Mouse (Mus musculus): ENCODE measurements around the gene Tut1.
"Not testable (repeated sequence)": the region's sequence is repeated elsewhere in the genome, so short reads cannot be mapped to it uniquely, and the experiment has no call there.

Tut1 gene

DNA sequence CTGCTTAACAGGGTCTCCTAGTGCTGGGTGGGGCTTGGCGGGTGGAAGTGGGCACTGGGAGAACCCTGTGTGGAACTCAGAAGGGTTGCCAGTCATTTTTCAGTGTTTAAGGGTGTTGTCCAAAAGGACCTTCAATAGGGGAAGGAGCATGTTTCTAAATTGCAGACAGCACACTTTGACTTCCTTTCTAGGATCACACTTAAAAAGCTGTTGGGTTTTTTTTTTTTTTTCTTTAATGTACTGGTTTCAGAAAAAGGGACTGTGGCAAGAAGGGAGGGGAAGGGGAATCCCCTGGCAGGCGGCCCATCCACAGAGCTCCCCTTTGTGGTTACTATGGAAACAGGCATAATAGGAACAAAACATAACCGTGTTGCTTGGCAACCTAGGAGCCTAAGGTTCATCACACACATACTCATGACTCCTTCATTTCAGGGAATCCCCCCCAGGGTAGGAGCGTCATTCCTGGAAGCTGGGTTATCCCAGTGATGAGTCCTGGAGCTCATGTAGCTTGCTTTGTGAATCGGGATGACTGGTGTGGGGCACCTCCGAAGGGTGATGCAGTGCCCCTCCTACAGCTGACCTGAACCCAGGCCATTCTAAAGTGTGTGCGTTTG, 30.7 kb downstream of the Tut1 start:
- DNase-seq = peak; percentile 68 to 78

DNA sequence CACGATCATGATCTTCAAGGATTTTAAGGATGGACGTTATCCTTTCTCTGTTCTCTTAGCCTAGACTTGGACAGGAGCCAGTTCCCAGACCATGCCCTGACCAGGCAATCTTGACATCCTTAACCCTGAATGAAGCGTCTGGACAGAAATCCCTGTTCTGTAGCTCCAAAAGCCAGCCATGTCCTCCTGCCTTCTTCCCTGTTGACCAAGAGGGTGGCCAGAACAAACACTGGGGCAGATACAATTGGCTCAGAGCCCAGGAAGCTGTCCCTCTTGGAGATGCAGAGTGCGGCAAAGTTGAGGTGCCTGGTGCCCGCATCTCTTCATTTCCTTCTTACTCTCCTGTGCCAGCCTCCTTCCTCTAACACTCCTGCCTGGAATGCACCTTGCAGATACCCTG, 32.2 kb downstream of the Tut1 start:
- no peak for DNase-seq

GRCm38 (mm10) chr19:8987816-8988215, 34.2 kb downstream of the Tut1 start:
- DNase-seq = no peak

DNA sequence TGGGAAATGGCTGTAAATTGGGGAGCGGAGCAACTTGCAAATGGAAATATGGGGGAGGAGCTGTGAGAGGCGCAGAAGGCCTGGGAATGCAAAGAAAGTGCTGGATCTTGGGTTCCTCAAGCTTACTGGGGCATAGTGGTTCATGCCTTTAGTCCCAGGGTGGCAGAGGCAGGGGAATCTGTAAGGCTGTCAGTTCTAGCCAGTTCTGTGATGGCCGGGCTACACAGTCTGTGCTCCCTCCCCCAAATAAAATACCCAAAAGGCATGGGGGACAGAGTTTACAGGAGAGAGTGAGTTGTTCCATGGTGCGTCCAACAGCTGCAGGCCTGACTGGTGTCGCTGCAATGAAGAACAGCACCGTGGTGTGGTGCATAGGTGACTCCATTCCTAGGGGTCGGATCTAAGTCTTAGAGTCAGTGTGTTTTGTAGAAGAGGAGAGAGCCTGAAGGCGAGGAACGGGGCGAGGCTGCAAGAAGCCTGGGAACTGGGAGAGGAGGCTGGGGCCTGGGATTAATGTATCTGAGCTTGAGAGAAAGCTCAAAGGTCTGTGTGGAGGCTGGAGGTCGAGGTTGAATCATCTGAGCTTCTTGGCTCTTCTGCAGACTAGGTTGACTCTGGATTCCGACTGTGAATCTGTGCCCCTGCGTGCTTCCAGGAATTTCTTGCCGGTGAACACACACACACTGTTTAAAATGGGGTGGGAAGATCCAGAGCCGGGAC, 34.9 kb downstream of the Tut1 start:
- DNase-seq = peak in 1 of 2 experiments; percentile 56

DNA sequence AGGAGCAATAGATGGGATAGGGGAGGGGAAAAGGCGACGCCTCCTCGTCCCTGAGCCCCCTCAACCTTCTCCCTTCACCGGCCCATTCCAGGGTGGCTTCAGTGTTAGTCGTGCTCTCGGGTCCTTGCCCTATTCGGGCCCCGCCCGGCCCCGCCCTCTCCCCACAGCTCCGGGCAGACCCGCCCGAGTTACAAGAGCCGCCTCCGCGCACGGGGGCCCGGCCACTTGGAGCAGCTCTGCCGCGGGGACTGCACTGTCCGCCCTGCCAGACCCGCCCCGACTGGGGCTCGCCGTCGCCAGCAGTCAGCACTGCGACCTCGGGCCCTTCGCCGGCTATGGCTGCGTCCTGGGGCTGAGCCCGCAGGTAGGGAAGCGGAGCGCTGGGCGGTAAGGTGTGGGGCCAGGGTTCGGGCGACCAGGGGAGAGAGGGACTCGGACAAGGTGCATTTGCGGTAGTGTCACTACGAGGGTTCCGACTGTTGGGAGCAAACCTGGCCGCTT, 35.5 kb downstream of the Tut1 start, which contains the start of gene Ahnak:
Gene Ahnak, plus strand, starts transcription at position 219 of the 501 bp plus-strand sequence.
- peak; percentile 84 to 89 for DNase-seq

DNA sequence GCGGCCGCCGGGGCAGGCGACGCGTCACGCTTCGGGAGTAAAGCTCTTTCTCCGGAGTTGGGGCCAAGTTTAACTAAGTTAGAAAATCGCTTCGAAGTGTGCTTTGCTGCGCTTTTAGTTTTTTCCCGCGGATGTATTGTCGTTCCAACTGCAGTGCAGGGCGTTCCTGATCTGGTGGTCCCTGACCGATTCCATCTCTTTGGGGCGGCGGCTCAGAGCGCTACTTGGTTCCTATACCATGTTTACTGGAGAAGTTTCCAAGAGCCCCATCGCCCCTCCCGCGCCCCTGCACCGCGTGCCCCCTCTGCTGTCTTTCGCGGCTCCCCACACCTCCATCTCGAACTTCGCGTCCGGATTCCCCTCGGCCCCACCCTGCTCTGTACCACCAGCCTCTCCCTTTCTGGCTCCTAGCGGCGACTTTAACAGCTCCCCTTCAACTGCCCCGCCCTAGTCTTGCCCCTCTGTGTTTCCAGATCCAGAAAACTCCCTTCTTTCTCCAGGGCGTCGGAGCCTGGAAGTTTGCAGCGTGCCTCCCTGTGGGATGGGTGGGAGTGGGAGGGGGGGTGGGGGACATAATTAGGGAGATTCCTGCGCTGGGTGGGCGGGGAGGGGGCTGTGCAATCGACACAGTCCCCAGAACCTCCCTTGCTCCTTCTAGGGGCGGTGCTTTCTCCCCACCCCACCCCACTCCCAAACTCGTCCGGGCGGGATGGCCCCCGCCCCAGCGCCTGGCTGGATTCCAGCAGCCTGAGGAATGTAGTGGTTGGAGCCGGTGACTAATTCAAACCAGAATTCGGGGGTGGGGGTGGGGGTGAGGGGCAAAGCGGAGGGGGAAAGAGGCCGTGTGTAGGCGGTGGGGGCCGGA, 36.2 kb downstream of the Tut1 start:
- DNase-seq = peak; percentile 94 to 95

DNA sequence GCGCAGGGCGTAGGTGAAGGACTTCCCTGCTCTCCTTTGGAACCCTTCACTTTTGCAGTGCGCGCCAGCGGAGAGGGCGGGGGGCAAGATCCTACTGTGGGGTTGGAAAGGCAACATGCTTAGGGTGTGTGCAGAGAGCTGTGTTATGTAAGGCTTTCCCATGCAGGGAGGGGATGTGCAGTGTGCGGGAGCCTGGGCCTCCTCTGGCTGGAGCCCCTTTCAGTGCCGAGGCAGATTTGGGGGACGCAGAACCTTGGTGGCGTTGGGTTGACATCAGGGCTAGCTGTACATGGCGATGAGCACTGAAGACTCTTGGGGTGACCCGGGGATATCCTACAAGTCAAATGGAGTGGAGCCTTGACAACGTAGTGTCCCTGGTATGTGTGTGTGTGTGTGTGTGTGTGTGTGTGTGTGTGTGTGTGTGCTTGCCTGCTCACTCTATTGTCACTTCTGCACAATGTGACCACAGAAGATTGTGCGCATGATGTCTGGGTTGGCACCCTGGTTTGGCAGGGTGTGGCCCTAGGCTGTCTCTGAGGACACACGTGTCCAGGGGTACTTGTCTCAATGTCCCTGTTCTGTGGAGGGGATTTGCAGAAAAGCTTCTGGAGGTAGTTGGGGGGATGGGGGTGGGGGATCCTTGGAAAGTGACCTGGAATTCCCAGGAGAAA, 36.9 kb downstream of the Tut1 start:
- no peak for DNase-seq

DNA sequence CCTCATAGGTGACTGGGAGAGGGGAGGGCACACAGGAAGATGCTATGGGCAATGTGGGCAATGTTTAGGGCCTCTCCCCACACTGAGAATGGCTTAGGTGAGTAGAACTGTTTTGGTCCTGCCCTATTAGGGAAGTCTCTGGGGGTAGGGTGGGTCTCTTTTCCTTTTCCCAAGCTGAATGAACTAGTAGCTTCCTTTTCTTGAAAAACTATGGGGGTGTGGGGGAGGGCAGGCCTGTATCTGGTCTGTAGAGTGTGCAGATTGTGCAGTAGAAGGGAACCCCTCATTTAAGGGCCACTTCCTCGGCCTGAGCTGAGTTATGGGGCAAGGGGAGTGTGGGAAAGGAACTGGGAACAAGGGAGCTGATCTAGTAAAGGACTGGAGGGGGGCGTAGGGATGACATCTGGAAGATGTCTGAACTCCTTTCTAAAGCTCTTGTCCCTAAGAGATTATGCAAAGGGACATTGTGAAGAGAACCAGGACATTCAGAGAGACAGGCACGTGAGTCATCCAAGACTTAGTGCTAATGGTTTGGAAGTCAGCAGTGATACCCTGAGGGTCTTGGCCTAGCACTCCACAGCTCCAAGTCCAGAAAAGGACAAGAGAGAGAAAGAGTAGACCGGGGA, 37.7 kb downstream of the Tut1 start:
- peak in 1 of 2 experiments; percentile 20 for DNase-seq

DNA sequence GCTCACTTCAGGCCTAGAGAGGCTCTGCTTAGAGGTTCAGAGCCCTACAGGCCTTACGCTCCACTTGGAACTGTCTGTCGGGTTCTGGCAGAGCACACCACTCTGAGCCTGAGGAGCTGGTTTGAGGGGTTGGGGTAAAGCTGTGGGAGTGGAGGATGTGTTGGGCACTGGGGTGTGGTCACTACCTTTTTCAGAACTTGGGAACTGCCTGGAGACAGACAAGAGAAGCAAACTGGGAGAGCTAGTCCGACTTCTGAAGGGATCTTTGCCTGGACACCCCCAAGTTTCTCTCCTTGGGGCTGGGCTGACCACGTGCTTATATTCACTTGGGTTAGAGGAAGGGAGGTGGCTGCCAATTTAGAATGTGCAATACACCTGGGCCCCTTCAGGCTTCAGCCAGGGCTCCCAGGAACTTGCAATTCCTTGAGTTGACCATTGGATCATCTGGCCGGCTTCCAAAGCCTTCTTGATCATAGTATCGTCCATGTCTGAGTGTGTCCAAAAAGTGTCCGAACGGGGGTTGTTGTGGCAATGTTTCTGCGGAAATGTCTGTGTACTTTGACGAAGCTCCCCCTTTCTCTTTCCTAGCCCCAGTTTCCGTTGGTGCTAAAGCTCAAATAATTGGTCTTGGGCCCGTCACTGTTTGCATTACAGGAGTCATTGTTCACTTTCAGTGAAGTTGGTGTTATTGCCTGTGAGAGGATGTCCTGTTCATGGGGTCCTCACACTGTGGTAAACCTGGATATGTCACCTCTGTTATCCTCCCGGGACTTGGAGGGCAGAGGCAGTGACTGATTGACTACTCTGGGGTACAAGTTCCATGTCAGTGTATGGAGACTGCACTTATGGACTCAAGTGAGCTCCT, 38.5 kb downstream of the Tut1 start:
- peak; percentile 56 to 62 for DNase-seq

DNA sequence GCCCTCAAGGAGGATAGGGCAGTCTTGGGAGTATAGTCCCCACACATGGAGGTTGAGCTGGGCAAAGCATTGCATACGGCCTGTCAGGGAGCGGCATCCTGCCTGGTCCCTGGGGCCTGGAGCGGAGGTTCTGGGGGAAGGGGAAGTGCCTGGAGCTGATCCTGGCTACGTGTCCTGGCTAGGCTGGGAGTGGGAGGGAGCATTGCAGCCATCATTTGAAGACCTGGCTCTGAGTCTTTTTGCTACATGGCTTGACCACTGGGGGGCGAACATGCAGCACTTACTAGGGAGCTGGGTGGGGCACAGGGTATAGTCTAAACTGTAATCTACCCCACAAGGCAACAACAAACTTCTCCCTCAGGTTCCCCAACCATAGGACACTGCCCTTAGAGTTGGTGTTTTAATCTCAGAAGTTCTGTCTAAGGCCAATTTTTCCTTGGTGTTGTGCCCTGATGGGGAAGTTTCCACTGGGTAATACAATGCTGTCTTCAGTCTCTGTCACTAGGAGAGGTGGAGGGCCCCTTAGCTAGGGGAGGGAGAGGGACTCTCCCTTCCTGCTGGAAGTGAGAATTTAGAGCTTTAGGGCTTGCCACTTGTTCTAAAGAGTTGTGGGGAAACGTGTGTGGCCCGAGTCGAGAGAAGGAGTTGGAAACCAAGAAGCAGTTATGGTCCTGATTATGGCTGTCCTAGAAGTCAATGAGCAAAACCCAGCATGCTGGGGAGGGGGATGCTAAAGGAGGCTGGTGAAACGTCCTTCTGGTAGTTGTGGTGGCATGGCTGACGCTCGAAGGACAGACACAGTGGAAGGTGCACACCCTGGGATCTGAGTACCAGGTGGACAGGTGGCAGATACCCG, 39.4 kb downstream of the Tut1 start:
- peak; percentile 90 to 93 for DNase-seq

- DNase-seq = no peak
These were observed 39.9 kb downstream of the Tut1 start for GRCm38 (mm10) chr19:8993625-8993912.

- no peak for DNase-seq
These were observed 41.4 kb downstream of the Tut1 start for GRCm38 (mm10) chr19:8994813-8995607.

DNA sequence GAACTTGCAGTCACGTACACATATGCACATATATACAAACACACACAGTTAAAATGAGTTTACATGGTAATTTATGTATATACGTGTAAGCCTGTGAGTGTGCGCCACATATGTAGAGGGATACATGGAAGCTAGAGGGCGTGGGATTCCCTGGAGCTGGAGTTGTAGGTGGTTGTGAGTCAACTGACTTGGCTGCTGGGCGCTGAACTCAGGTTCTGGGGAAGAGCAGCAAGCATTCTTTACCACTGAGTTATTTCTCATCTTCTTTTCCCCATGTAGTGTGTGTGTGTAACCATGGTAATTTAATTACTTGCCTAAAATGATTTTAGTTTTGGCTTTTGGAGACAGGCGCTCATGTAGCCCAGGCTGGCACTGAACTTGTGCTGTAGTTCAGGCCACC, 43.0 kb downstream of the Tut1 start:
- no peak for DNase-seq

GRCm38 (mm10) chr19:8997546-8997945, 43.9 kb downstream of the Tut1 start:
- peak; percentile 75 to 83 for DNase-seq

GRCm38 (mm10) chr19:8998546-8998945, 44.9 kb downstream of the Tut1 start:
- no peak for DNase-seq

DNA sequence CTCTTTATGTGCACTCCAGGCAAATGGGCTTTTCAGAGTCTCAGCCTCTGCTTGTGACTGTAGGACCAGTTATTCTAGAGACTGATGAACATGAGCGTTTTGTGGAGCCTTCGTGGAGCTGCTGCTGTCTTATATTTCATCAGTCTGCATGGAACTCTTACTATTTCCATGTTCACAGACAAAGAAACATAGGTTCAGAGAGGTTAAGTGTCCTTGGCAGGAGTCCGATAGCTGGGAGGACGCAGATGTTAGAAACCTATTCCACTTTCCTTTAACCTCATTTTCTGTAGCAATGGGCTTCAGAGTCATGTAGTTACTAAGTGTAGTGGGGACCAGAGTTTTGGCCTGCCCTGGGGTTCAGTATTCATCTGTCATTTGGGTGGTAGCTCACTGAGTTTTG, 45.6 kb downstream of the Tut1 start:
- DNase-seq = no peak

- not testable (repeated sequence) for DNase-seq
These were observed 53.3 kb downstream of the Tut1 start for GRCm38 (mm10) chr19:9006915-9007314.
